Mouse (Mus musculus) retina, postnatal 1 day (tissue): ENCODE measurements around the gene Gm20388.

Experiments
- DNase-seq: peaks from one replicate; pipeline ENCODE4 v3.0.0-alpha.2; 2012

The Gm20388 gene

DNA sequence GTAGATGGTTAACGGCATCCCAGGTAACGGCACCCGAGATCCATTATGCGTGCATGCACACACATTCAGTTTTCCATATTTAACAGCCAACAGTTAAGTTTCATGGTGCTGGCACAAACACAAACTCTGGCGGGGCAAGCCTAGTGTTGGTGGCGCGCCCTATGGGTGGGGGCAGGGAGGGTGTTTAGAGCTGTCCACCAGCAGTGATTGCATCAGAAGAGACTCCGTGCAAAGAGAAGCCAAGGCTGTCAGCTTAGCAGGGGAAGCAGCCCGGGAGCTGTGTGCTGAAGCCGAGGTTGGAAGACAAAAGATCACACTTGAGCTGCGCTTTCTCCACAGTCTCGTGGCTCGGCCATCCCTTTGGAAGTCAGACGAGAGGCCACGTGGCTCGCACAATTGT is 2178.0 kb downstream of the Gm20388 start:
- DNase-seq = no peak

DNA sequence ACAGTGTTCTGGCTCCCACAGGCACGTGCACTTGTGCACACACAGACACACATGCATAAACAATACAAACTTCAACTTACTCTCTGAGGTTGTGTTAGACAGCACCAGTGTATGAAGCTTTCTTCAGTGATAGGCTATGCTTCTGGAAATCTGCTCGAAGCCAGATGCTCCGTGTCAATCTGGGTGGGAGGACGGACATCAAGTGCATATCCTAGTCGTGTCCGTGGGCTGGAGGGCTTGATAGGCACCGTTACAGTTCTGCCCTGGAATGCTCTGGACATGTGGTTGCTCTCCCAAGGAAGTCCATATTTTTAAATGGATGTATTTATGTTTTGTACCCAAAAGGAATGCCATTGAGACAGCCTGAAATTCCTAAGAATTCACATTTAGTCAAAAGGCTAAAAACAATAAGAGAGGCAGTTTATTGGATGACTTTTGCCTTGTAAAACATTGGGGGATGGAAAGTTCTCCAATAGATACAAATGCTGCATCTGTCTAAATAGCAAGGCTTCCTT is 2178.6 kb downstream of the Gm20388 start:
- DNase-seq = no peak

DNA sequence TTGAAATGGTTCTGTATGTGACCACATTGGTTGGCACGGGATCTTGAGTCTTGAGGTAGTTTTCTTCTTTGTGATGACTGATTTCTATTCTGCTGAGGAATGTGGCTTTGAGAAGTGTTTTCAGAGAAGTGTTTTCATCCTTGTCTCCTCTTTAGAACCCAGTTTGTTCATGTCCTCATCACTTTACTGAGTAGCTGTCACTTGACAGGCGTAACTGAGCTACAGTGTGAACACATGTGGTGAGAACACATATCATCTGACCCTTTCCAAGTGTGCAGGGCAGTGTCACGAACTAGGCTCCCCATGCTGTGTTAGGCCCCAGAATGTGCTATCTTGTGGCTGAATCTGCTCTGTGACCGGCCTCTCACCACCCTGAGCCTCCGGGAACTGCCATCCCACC is 2181.8 kb downstream of the Gm20388 start:
- DNase-seq = no peak

DNA sequence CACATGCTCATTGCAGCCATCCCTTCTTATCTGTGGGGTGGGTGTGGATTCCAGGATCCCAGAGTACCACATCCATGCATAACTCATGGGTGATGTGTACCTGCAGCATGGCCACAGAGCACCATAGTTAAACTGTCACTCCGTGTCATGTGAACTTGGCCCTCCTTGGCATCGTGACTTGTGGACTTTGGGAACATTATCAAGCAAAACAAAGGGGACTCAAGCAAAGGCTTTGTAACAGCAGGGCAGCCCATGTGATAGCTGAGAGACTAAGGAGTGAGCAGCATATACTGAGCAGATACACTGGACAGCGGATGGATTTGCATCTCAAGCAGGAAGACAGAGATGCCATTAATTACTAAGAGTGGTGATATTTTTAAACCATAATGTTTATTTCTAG is 2188.1 kb downstream of the Gm20388 start:
- DNase-seq = no peak

DNA sequence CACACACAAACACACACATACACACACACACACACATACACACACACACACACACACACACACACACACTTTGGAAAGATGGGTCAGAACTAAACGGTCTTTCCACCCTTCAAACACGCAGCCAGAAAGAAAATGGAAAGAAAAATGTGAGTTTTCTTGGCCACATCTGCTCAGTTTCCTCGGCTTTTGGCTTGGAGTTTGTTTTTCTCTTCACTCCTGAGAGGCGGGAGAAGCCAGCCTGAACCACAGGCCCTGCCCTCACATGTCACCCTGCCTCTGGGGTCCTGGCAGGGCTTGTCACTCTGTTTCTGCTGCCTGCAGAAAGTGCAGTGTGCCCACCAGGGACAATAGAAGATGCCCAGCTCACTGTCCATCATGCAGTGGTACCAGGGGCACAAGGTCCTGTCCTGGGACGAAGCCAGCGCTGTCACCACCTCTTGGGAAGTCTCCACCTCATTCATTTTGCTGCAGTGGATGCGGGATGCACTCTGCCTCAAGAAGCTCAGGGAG is 2189.1 kb downstream of the Gm20388 start:
- no peak for DNase-seq

DNA sequence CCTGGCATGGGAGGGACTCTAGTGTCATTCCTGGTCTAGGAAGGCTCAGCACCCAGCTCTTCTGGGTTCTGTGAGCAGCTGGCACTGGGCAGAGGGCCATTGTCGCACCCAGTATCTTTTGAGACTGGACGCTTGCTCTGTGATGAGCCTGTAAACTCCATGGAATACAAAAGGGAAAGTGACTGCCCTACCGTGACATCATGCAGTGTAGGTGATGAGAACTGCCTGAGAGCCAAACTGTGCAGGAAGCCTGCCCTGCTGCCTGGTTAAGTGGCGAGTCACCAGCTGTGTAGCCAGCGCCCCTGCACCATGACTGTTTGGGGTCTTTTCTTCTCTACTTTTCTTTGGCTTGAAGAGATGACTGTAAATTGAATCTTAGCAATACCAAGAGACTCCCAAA is 2191.2 kb downstream of the Gm20388 start:
- no peak for DNase-seq

DNA sequence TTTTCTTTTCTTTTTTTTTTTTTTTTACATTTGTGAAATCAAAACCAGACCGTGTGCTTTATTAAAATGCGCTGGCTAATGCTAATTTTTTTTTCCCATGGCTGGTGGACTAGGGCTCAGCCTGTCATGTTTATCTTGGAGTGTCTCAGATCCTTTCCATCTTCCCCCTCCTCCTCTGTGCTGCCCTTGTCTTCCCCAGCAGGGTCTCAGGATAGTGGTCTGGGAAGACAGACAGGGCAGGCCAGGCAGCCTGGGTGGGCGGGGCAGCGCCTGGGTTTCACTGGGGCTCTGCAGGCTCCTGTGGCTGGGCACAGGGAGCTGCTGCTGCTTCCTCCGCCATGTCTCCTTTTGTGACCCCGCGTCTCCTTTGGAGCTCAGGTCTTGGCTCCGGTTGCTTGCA is 2191.6 kb downstream of the Gm20388 start:
- no peak for DNase-seq

DNA sequence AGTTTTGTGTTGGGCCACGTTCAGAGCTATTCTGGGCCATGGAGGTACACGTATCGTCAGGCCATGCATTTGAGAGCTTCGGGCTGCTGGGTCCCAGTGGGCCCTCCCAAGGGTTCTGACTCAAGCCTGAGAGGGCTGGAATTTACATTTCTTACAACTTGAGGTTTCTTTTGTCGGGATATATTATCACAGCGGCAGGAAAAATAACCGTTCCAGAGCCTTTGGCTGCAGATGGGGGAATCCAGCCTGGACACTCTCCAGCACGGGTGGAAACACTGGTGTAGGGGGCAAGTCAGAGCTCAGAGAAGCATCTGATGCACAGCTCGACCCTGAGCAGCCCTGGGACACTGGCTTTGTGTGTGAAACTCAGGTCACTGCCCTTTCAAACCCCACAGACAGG is 2192.6 kb downstream of the Gm20388 start:
- DNase-seq = no peak

DNA sequence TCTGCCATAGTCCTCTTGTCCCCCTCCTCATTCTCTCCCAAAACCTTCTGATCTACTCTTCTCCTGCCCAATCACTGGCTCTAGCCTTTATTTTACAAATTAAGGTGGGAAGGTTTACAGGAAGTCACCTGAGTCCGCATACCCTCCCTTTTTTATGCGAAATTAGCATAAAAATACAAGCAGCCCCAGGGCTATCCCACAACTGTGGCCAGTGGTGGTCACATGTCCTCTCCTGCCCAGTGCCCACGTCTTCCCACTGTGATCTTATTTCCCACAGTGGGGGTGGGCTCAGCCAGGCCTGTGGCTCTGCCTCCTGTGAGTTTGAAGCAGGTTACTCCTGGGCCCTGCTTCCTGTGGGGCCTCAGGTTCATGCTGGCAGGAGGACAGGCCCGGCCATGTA is 2194.0 kb downstream of the Gm20388 start:
- DNase-seq = no peak

DNA sequence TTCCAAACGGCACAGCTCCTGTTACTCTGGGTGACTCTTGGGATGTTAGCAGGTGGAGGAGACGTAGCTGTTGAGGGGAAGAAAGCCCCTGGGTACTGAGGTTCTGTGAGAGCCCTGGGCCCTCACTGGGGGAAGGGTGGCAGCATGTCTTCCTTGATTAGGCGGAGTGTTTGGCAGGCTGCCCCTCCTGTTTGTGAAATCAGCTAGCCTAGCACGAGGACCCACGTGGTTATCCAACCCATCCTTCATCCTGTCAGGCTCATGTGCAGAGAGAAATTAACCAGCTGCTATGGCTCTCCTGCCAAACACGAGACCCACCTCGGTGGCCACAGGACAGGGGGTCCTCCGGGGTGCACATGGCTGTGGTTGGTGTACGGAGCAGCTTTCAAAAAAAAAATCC is 2195.6 kb downstream of the Gm20388 start:
- no peak for DNase-seq

DNA sequence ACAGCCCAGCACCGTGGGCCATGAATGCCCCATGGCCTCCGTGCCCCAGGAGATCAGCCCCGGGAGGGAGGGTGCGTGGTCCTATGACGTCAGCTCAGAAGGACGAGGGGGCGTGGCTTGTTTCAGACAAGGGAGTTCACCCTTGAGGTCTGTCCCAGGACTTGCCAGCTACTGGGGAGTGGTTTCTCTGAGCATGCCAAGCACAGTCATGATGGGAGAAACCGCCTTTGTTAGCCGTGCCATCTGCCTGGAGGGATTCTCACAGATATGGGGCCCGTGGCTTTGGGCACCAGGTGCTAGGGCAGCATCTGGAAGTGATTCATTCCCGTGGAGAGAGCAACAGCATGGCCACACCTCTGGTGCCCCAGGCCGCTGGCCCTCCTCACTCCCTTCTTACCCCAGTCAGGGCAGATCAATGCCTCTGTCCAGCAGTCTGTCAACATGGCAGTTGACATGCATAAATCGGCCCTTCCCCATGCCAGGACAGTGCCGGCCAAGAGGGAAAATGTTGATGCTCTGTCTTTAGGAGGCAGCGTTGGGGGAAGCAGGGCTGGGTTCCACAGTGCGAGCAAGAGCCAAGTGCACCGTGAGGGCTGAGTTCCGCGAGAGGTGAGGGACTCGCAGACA is 2199.7 kb downstream of the Gm20388 start:
- peak; percentile 18 for DNase-seq

DNA sequence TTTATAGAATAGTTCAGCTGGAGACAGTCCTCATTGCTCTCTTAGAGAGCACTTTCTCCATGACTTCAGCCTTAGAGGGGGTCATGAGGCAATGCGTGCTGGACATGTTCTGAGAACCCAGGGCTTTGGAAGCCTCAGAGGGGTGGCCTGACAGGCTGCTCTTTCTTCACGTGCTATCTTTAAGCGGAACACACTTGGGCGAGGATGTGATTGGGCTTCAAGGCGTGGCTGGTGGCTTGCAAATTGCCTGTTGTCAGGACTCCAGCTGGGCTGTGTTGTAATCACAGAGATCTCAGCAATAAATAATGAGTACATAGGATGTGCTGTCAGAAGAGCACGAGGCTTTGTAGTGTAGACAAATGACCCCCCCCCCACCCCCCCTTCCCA is 2200.2 kb downstream of the Gm20388 start:
- DNase-seq = no peak

DNA sequence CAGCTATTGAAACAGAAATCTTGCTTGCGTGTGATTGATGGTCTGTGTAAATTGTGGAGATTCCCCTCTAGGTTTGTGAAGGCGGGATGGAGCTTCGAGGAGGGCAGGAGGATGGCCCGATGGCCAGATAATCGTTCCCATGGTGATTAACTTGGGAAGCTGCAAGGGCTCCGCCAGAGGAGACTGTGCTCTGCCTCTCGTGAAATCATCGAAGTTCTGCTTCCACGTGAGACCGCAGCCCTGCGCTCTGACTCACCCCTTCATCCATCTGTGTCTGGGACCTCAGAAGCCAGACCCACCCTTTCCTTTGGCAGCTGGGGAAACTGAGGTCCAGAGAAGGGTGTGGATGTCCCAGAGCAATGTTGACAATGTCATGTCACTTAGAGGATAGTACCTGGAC is 2201.1 kb downstream of the Gm20388 start:
- no peak for DNase-seq

DNA sequence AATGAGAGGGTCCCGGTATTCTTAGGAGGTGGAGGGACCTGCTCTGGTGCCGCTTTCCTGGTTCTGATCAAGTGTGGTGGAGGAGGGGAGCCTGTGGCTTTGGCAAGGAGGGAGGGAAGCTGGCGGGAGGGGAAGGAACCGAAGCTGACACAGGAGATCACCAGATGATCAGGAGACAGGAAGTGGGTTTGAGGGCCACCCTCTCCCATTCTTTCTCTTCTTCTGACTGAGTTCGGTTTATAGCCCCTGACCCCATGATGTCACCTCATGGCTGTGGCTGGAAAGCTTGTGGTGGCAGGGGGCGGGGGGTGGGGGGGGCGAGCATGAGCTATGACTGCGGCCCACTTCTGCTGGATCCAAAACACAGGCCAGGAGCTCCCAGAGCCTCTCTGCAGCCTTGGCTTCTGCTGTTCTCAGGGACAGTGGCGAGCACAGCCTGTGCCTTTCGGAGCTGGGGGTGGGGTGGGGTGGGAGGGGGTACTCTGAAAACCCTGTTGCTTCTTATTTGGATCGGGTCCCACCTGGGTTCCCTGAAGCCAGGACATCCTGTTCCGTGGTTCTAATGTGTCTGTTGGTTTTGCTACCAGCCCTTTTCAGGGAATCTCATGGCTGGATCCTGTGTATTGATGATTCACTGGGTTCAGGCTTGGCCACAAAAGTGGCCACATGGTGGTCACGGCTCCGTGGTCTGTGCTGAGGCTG is 2201.8 kb downstream of the Gm20388 start:
- no peak for DNase-seq

DNA sequence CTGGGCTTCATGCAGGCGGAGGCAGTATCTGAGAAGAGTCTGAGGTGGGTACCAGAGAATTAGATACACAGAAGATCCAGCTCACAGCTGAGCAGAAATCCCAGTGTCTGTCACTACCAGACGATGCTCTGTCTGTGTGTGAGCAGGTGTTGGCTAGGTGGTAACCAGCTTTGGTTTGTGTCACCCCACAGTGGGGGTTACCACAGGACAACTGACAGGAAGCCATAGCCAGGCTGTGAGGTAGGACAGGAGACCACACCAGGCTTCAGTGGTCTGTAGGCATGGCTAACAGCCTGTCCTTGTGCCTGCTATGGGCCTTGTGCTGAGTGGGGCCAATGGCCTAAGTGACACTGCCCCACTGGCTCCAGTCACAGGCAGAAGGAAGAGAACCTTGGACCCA is 2204.2 kb downstream of the Gm20388 start:
- DNase-seq = no peak

DNA sequence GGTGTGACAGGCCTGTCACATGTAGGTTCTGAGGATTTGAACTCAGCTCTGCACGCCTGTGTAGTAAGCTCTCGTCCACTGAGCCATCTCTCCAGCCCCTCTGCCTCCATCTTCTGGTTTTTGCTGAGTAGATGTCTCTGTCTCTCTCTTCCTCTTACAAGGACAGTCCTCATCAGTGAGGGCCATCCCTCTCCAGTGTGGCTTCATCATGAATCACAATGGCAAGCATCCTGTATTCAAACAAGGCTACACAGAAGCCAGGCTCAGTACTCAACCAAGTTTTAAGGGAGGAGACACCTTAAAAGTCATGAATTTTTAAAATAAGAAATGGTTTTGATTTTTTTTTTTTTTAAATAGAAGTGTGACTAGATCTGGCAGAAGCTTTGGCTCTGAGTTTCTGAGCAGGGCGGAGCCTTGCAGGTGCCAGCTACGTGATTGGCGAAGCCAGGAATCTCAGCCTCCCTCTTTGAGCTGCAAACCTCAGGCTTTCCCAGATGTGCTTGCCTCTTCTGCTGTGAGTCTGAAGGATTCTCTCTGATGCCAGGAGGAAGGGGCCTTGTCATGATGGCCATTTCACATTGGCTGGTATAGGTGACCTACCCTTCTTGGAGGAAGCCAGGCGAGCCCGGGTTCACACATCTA is 2206.2 kb downstream of the Gm20388 start:
- DNase-seq = no peak

DNA sequence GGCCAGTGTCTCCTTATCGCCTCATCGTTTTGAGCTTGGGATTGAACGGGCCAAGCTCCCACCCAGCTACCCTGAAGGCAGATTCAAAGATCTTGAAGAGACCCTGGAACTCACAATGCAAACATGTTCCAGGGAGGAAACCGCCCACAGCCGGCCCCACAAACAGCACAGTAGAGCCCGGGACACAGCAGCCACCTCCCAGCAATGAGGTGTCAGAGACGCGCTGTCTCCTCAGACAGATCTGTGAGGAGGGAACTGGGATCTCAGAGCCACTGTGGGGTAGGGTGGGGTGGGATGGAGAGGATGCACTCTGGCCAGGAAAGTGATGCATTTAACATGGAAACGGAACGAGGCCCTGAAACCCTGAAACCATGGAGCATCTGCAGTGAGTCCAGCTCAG is 2207.5 kb downstream of the Gm20388 start:
- no peak for DNase-seq

DNA sequence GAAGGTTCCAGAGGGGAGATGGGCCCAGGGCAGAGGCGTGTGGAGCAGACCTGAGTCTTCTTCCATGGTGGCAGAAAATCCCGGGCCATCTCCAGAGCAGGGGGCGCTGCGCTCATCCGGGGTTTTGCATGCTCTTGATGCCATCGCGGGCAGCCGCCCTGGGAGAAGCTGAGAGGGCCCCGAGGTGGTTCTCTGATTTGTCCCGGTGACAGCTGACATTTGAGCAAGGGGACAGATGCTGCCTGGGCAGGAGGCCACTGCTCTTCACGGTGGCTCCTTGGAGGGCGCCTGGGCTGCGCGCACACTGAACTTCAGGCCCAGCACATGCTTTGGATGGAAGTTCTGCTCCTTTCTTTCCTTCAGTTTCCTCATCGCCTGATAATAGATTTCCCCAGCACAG is 2207.9 kb downstream of the Gm20388 start:
- DNase-seq = no peak

DNA sequence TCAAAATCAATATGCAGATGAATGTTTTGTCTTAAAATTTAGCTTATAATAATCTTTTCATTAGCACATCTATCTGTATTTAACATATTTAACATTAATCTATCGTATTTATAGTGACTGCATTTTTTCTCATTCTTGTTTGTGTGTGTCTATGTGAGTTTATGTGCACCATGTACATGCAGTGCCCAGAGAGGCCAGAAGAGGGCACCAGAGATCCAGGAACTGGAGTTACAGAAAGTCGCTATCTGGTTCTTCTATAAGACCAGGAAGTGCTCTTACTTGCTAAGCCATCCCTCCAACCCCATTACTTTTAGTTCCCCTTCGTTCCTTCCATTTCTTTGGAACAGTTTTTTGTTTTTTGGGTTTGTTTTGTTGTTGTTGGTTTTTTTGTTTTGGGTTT is 2213.7 kb downstream of the Gm20388 start:
- no peak for DNase-seq

DNA sequence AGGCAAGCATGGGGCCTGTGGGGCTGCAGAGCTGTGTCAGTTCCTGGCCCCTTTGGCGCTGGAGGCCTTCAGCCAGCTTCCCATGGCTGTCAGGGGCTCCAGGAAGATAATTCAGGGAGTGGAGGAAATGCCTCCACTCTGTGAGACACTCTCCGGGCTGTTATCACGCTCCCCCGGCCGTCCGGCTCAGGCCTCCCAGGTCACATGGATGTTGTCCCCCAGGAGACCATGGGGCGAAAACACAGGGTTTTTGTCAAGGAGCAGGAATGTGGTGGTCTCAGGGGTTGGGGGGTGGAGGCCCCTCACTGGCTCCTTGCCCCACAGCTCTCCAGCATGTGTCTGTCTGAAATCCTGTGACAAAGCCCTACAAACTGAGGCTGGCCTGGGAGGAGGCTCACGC is 2216.0 kb downstream of the Gm20388 start:
- DNase-seq = no peak

DNA sequence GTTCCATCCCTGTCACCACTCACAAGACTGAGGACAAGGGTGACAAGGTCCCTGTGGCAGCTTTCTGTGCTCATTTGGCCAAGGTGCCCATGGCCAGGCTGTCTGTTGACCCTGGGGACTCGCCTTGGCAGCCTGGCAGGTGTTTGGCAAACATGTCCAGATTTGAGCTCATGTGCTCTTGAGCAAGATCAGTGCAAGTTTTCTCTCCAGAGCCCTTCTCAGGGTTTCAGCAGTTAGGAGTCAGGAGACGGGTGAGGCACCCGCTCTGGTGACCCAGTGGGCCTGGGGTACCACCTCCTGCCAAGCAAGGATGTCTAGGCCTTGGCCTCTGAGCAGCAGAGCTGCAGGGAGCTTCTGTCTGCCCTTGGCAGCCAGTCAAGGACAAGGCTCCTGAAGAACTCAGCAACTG is 2223.5 kb downstream of the Gm20388 start:
- no peak for DNase-seq

DNA sequence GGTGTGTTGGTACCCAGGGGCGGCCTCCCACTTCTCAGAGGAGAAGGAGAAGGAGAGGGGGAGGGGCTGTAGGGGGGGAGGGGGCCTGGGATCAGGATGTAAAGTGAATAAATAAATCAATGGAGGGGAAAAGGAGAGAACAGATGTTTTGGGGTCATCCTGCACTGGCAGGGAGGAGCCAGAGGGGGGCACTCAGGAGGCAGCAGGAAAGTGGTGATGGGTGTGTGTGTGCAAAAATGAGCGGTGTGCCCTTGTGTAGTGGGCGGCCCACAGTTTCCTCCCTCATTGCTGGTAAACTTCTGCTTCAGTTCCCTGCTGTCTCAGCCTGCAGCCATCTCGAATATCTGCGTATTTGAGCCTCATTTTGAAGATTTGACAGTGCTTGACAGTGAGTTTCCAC is 2224.9 kb downstream of the Gm20388 start:
- DNase-seq = peak; percentile 35

DNA sequence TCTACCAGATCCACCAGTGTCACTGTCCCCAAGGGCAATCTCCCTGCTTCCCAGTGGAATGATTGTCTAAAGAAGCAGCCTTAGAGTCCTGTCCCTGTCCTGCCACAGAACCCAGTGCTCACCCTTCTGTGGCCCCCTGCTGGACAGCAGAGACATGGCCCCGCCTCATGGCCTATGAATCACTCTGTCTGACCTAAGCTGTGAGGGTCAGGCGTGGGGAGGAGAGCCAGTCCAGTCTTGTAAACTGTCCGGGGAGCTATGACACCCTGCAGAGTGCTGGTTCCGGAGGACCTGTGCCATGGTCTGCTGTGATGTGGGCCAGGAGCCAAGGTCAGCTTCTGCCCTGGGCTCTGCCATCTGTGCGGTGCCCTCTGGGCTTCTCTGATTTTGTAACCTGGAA is 2229.1 kb downstream of the Gm20388 start:
- peak; percentile 74 for DNase-seq

DNA sequence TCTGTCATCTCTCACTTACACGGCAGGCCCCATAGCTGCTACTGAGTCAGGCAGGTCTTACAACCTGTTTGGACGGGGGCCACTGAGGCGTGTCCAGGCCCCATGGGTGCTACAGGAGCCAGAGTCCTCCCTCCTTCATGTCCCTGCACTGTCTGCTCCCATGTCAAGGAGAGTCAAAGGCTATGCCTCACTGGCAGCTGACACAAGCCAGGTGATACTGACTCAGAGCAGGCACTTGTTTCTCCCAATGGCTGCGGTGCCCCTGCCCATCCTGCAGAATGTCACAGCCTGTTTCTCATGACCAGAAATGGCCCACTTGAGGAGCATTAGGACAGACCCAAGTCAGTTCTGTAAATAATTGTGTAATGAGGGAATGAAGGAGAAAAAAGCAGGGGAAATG is 2229.8 kb downstream of the Gm20388 start:
- DNase-seq = no peak
